Mouse (Mus musculus) liver, postnatal 0 days (tissue): Measurements from ENCODE around the gene Rhof.

Experiments used
- CTCF ChIP-seq: sonication (generic); IDR thresholded peaks from 2 replicates; pipeline ENCODE4 v1.5.1; 2016; ENCODE audit warnings: antibody characterized with exemption, low read depth
- EP300 ChIP-seq: IDR thresholded peaks from 2 replicates; pipeline ENCODE4 v1.6.1; 2016; ENCODE audit warnings: antibody characterized with exemption, low read depth, mild to moderate bottlenecking

GRCm38 (mm10) chr5:123088784-123089183, 43.7 kb downstream of the Rhof start:
- TF ChIP-seq CTCF (no peak), EP300 (no peak)
